Mouse (Mus musculus) heart, embryonic 12.5 days (tissue): ENCODE measurements around the gene Mat2b. TPM values are rescaled to one million over a fixed set of nuclear protein-coding genes. Genes with fewer than 3 reads are reported as not detected.
"Not testable (repeated sequence)": the region's sequence is repeated elsewhere in the genome, so short reads cannot be mapped to it uniquely, and the experiment has no call there.

Experiments used
- ATAC-seq: fragments of 200-750 bp; cut with Nextera tagmentation; 2 replicates; pipeline ENCODE4 v1.8.0; 2017; ENCODE audit warnings: moderate TSS enrichment, moderate library complexity; ENCODE audit not compliant: insufficient number of reproducible peaks, low FRiP score
- H3K27ac ChIP-seq: fragments of 300-500 bp; sonication (generic); 2 replicates; pipeline ENCODE4 v1.5.1; 2016; ENCODE audit warnings: mild to moderate bottlenecking, moderate library complexity; ENCODE audit not compliant: poor library complexity, severe bottlenecking
- H3K27me3 ChIP-seq: fragments of 300-500 bp; sonication (generic); replicated peaks from 2 replicates; pipeline ENCODE4 v1.6.1; 2016; ENCODE audit warnings: mild to moderate bottlenecking, moderate library complexity
- H3K36me3 ChIP-seq: fragments of 300-500 bp; sonication (generic); 2 replicates; pipeline ENCODE4 v1.6.1; 2016; ENCODE audit warnings: mild to moderate bottlenecking, moderate library complexity
- H3K4me1 ChIP-seq: fragments of 300-500 bp; sonication (generic); replicated peaks from 2 replicates; pipeline ENCODE4 v1.6.1; 2016; ENCODE audit warnings: mild to moderate bottlenecking
- H3K4me2 ChIP-seq: fragments of 300-500 bp; sonication (generic); 2 replicates; pipeline ENCODE4 v1.6.1; 2016; ENCODE audit warnings: mild to moderate bottlenecking, moderate library complexity
- H3K4me3 ChIP-seq: fragments of 300-500 bp; sonication (generic); 2 replicates; pipeline ENCODE4 v1.5.1; 2016; ENCODE audit warnings: mild to moderate bottlenecking
- H3K9ac ChIP-seq: fragments of 300-500 bp; sonication (generic); 2 replicates; pipeline ENCODE4 v1.6.1; 2016; ENCODE audit warnings: mild to moderate bottlenecking, moderate library complexity
- H3K9me3 ChIP-seq: fragments of 300-500 bp; sonication (generic); replicated peaks from 2 replicates; pipeline ENCODE4 v1.6.1; 2016; ENCODE audit warnings: mild to moderate bottlenecking, moderate library complexity
- WGBS: fragments of 180-500 bp; shearing (Covaris S2); methylation state at CpG from one replicate; pipeline ENCODE4 v1.1.7; 2016; 5-methylcytosine and 5-hydroxymethylcytosine counted together
- polyA plus RNA-seq: library from polyadenylated mRNA; unstranded; fragments of >200 nt; fragmentation: Nextera tagmentation; extraction: Ambion mirVana; gene quantifications from 2 replicates; pipeline ENCODE4 v1.2.1, GENCODE M21; 2016

Gene Mat2b
- polyA plus RNA-seq = 113 TPM in 2 replicates

- H3K9me3 ChIP-seq = 0 out of 2 replicates have a peak, but pooled peaks cover 6% of the 10 kb centered on the region
- H3K4me3 ChIP-seq = peak within 1 kb of the TSS; percentile 71
- H3K27ac ChIP-seq = peak within 1 kb of the TSS; percentile 99
- peak within 1 kb of the TSS; percentile 60 for H3K4me2 ChIP-seq
- peak within 1 kb of the TSS; percentile 88 for H3K9ac ChIP-seq
- H3K27me3 ChIP-seq = no peaks in the 10 kb centered on the region
- H3K36me3 ChIP-seq = peaks cover 5% of the 10 kb centered on the region
- no peak for ATAC-seq
- H3K4me1 ChIP-seq = peaks cover 14% of the 10 kb centered on the region
- WGBS = 85% methylated on average over 9 of the region's 9 CpGs
These were observed at the start of gene Mat2b for GRCm38 (mm10) chr11:40695103-40695502. Gene Mat2b, minus strand, starts transcription at chr11:40695203.

GRCm38 (mm10) chr11:40744348-40744747 lies 49.3 kb upstream of the Mat2b start:
- H3K4me1 ChIP-seq = no peaks in the 10 kb centered on the region
- no peak overlapping the region for H3K4me2 ChIP-seq
- ATAC-seq = no peak
- H3K4me3 ChIP-seq = no peak overlapping the region
- peaks cover 33% of the 10 kb centered on the region for H3K36me3 ChIP-seq
- H3K9ac ChIP-seq = no peak overlapping the region
- no peaks in the 10 kb centered on the region for H3K27me3 ChIP-seq
- no peak overlapping the region for H3K27ac ChIP-seq
- no peaks in the 10 kb centered on the region for H3K9me3 ChIP-seq
- WGBS = 83% methylated on average over 3 of the region's 3 CpGs

- no peak overlapping the region for H3K4me2 ChIP-seq
- H3K4me3 ChIP-seq = no peak overlapping the region
- H3K4me1 ChIP-seq = no peaks in the 10 kb centered on the region
- H3K9ac ChIP-seq = no peak overlapping the region
- peaks cover 48% of the 10 kb centered on the region for H3K36me3 ChIP-seq
- H3K27me3 ChIP-seq = no peaks in the 10 kb centered on the region
- 88% methylated on average over 12 of the region's 12 CpGs for WGBS
- ATAC-seq = no peak
- no peaks in the 10 kb centered on the region for H3K9me3 ChIP-seq
- H3K27ac ChIP-seq = no peak overlapping the region
These were observed 46.7 kb upstream of the Mat2b start for GRCm38 (mm10) chr11:40741605-40742262.

GRCm38 (mm10) chr11:40737369-40737768 lies 42.4 kb upstream of the Mat2b start:
- Histone ChIP-seq H3K36me3 (peaks cover 43% of the 10 kb centered on the region), H3K27me3 (no peaks in the 10 kb centered on the region), H3K9ac (no peak overlapping the region), H3K4me2 (no peak overlapping the region), H3K4me3 (no peak overlapping the region), H3K4me1 (peaks cover 10% of the 10 kb centered on the region), H3K27ac (no peak overlapping the region), H3K9me3 (no peaks in the 10 kb centered on the region)
- 89% methylated on average over 3 of the region's 3 CpGs for WGBS
- no peak for ATAC-seq

GRCm38 (mm10) chr11:40734251-40734752 lies 39.3 kb upstream of the Mat2b start:
- 4% methylated on average over 11 of the region's 11 CpGs for WGBS
- H3K27ac ChIP-seq = peak overlapping the region; percentile 76; the same call in 1 of the 2 replicates
- peak overlapping the region; percentile 88 for H3K4me2 ChIP-seq
- peaks cover 20% of the 10 kb centered on the region for H3K4me1 ChIP-seq
- ATAC-seq = no peak
- no peaks in the 10 kb centered on the region for H3K9me3 ChIP-seq
- peak overlapping the region; percentile 71 for H3K4me3 ChIP-seq
- peaks cover 29% of the 10 kb centered on the region for H3K36me3 ChIP-seq
- H3K9ac ChIP-seq = peak overlapping the region; percentile 89
- H3K27me3 ChIP-seq = no peaks in the 10 kb centered on the region

- Histone ChIP-seq H3K9me3 (no peaks in the 10 kb centered on the region), H3K4me2 (peak within 1 kb of the TSS; percentile 88), H3K27me3 (no peaks in the 10 kb centered on the region), H3K4me1 (peaks cover 20% of the 10 kb centered on the region), H3K27ac (peak within 1 kb of the TSS; percentile 76), H3K36me3 (peaks cover 30% of the 10 kb centered on the region), H3K9ac (peak within 1 kb of the TSS; percentile 89), H3K4me3 (peak within 1 kb of the TSS; percentile 71)
- ATAC-seq = peak; percentile 99
- WGBS = under 1% methylated on average over 52 of the region's 52 CpGs
These were observed 38.6 kb upstream of the Mat2b start, which contains the start of the genes Hmmr and Nudcd2 for GRCm38 (mm10) chr11:40733339-40734174. Gene Hmmr, minus strand, starts transcription at chr11:40733422. Gene Nudcd2, plus strand, starts transcription at chr11:40733667.

GRCm38 (mm10) chr11:40732997-40733338 lies 38.0 kb upstream of the Mat2b start:
- Histone ChIP-seq H3K4me3 (peak overlapping the region; percentile 71), H3K36me3 (peaks cover 30% of the 10 kb centered on the region), H3K9me3 (no peaks in the 10 kb centered on the region), H3K4me2 (peak overlapping the region; percentile 76), H3K9ac (peak overlapping the region; percentile 69), H3K27ac (no peak overlapping the region), H3K4me1 (peaks cover 20% of the 10 kb centered on the region), H3K27me3 (no peaks in the 10 kb centered on the region)
- WGBS = under 1% methylated on average over 14 of the region's 14 CpGs
- peak; percentile 29; the same call in 1 of the 2 replicates for ATAC-seq

GRCm38 (mm10) chr11:40718324-40718723 lies 23.3 kb upstream of the Mat2b start:
- no peak overlapping the region for H3K27ac ChIP-seq
- H3K36me3 ChIP-seq = peaks cover 79% of the 10 kb centered on the region
- no peak overlapping the region for H3K4me2 ChIP-seq
- ATAC-seq = no peak
- H3K4me3 ChIP-seq = no peak overlapping the region
- no peaks in the 10 kb centered on the region for H3K4me1 ChIP-seq
- H3K9ac ChIP-seq = no peak overlapping the region
- H3K9me3 ChIP-seq = no peaks in the 10 kb centered on the region
- H3K27me3 ChIP-seq = no peaks in the 10 kb centered on the region

GRCm38 (mm10) chr11:40715524-40715923 lies 20.5 kb upstream of the Mat2b start:
- no peaks in the 10 kb centered on the region for H3K27me3 ChIP-seq
- no peak for ATAC-seq
- H3K4me1 ChIP-seq = no peaks in the 10 kb centered on the region
- no peak overlapping the region for H3K4me3 ChIP-seq
- no peak overlapping the region for H3K4me2 ChIP-seq
- no peak overlapping the region for H3K9ac ChIP-seq
- no peaks in the 10 kb centered on the region for H3K9me3 ChIP-seq
- peaks cover 78% of the 10 kb centered on the region for H3K36me3 ChIP-seq
- 93% methylated on average over 5 of the region's 5 CpGs for WGBS
- no peak overlapping the region for H3K27ac ChIP-seq

- H3K27ac ChIP-seq = no peak overlapping the region
- WGBS = 78% methylated on average over 8 of the region's 8 CpGs
- H3K9ac ChIP-seq = no peak overlapping the region
- no peak overlapping the region for H3K4me2 ChIP-seq
- H3K36me3 ChIP-seq = peaks cover 76% of the 10 kb centered on the region
- H3K27me3 ChIP-seq = no peaks in the 10 kb centered on the region
- no peaks in the 10 kb centered on the region for H3K9me3 ChIP-seq
- no peak overlapping the region for H3K4me3 ChIP-seq
- ATAC-seq = no peak
- no peaks in the 10 kb centered on the region for H3K4me1 ChIP-seq
These were observed 18.9 kb upstream of the Mat2b start for GRCm38 (mm10) chr11:40713858-40714257.

GRCm38 (mm10) chr11:40709899-40710298 lies 14.9 kb upstream of the Mat2b start:
- peaks cover 79% of the 10 kb centered on the region for H3K36me3 ChIP-seq
- H3K4me2 ChIP-seq, H3K4me1 ChIP-seq, H3K27ac ChIP-seq, ATAC-seq, H3K9me3 ChIP-seq, H3K4me3 ChIP-seq, H3K9ac ChIP-seq, H3K27me3 ChIP-seq: not testable (repeated sequence)
- 86% methylated on average over 6 of the region's 6 CpGs for WGBS
